Mouse (Mus musculus) stomach, postnatal 0 days (tissue): ENCODE measurements at regions not wholly inside any gene's neighbourhood (a gene's known extent, or its start where the extent isn't known, plus 50 kb on each side); places are given as distances from the start of the nearest gene placed in this dataset.

Experiments
- CTCF ChIP-seq: IDR thresholded peaks from 2 replicates; pipeline ENCODE4 v1.5.1; 2016; ENCODE audit warnings: antibody characterized with exemption, low read depth, mild to moderate bottlenecking, moderate library complexity
- EP300 ChIP-seq: optimal IDR thresholded peaks from 2 replicates; pipeline ENCODE3; 2016; ENCODE audit warnings: antibody characterized with exemption

DNA sequence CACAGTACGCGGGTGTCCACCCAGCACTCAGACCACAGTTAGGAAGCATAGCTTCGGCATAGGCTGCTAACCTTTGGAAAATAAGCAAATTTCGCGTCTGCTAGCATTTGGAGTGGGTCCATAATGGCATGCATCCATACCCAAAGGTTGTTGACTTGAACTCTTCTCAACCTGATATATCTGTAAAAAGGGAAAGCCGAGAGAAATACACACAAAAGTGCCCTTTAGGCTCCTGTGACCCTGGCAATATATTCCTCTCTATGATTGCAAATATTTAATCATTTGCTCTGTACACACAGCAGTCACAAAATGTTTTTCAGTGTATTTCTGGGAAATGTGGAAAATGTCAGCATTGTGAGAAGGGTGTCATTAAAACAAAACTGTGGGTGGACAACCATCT lies 347.1 kb downstream of the Tfec start:
- TF ChIP-seq EP300: no peak
- no peak for TF ChIP-seq CTCF
